Mouse (Mus musculus) megakaryocyte, embryonic 14.5 days (primary cell): ENCODE results near the gene Slc26a8.

Source experiments
- FLI1 ChIP-seq: IDR thresholded peaks from 2 replicates; pipeline ENCODE4 v1.6.1; 2012; ENCODE audit warnings: low read length, inconsistent platforms, mixed read lengths
- GATA1 ChIP-seq: IDR thresholded peaks from 3 replicates; pipeline ENCODE4 v1.6.1; 2012; ENCODE audit warnings: mixed read lengths, low read length, inconsistent platforms, borderline replicate concordance

GRCm38 (mm10) chr17:28689586-28690283 is at the start of gene Slc26a8:
- TF ChIP-seq GATA1 (no peak), FLI1 (no peak)
